Mouse (Mus musculus): ENCODE measurements around the gene Nln. TPM values are rescaled to one million over a fixed set of nuclear protein-coding genes. Genes with fewer than 3 reads are reported as not detected.

The Nln gene
- total and polyA plus RNA-seq, 2 experiments from 2014 or later: 60.2 to 91.3 TPM

- no peak overlapping the region for H3K4me3 ChIP-seq (ENCODE audit: low read depth, low read length)
- H3K27ac ChIP-seq (ENCODE audit: low read depth, low read length): no peak overlapping the region
- DNase-seq (ENCODE audit: low spot score) (no peak), ATAC-seq (ENCODE audit: low FRiP score) (no peak)
- no peaks in the 10 kb centered on the region for H3K4me1 ChIP-seq (ENCODE audit: insufficient read depth, low read length)
- 90% methylated on average over 3 of the region's 3 CpGs for WGBS
- no peaks in the 10 kb centered on the region for H3K9me3 ChIP-seq (ENCODE audit: low read length)
- H3K36me3 ChIP-seq (ENCODE audit: insufficient read depth, low read length): peaks cover 25% of the 10 kb centered on the region
- H3K27me3 ChIP-seq (ENCODE audit: insufficient read depth, low read length): no peaks in the 10 kb centered on the region
- H3K4me2 ChIP-seq (ENCODE audit: low read depth, low read length, poor library complexity, severe bottlenecking): no peak overlapping the region
- H3K9ac ChIP-seq (replicated peaks; ENCODE audit: low read length, poor library complexity, severe bottlenecking): 0 out of 2 replicates have a peak overlapping the region, but pooled peaks have one; percentile 25
- TF ChIP-seq CTCF (IDR thresholded peaks at IDR 0.05): no peak
Measured at GRCm38 (mm10) chr13:104026525-104026924, 82.9 kb downstream of the Nln start.

- no peaks in the 10 kb centered on the region for H3K4me1 ChIP-seq (ENCODE audit: insufficient read depth, low read length)
- no peak overlapping the region for H3K4me3 ChIP-seq (ENCODE audit: low read depth, low read length)
- no peak overlapping the region for H3K27ac ChIP-seq (ENCODE audit: low read depth, low read length)
- H3K9me3 ChIP-seq (ENCODE audit: low read length): no peaks in the 10 kb centered on the region
- ATAC-seq (ENCODE audit: low FRiP score) (no peak), DNase-seq (ENCODE audit: low spot score) (no peak)
- H3K36me3 ChIP-seq (ENCODE audit: insufficient read depth, low read length): peaks cover 33% of the 10 kb centered on the region
- H3K4me2 ChIP-seq (ENCODE audit: low read depth, low read length, poor library complexity, severe bottlenecking): no peak overlapping the region
- TF ChIP-seq CTCF (IDR thresholded peaks at IDR 0.05): no peak
- 60% methylated on average over 6 of the region's 6 CpGs for WGBS
- H3K9ac ChIP-seq (replicated peaks; ENCODE audit: low read length, poor library complexity, severe bottlenecking): no peak overlapping the region
- no peaks in the 10 kb centered on the region for H3K27me3 ChIP-seq (ENCODE audit: insufficient read depth, low read length)
Measured at GRCm38 (mm10) chr13:104025710-104025995, 83.8 kb downstream of the Nln start.

- H3K27ac ChIP-seq (ENCODE audit: low read depth, low read length): no peak overlapping the region
- DNase-seq (ENCODE audit: low spot score): peak; percentile 31
- H3K9me3 ChIP-seq (ENCODE audit: low read length): no peaks in the 10 kb centered on the region
- ATAC-seq (ENCODE audit: low FRiP score): peak; percentile 21; the same call in 1 of the 2 replicates
- no peak overlapping the region for H3K9ac ChIP-seq (replicated peaks; ENCODE audit: low read length, poor library complexity, severe bottlenecking)
- TF ChIP-seq CTCF (IDR thresholded peaks at IDR 0.05): no peak
- 42% methylated on average over 18 of the region's 18 CpGs for WGBS
- H3K36me3 ChIP-seq (ENCODE audit: insufficient read depth, low read length): peaks cover 34% of the 10 kb centered on the region
- no peaks in the 10 kb centered on the region for H3K4me1 ChIP-seq (ENCODE audit: insufficient read depth, low read length)
- H3K4me2 ChIP-seq (ENCODE audit: low read depth, low read length, poor library complexity, severe bottlenecking): no peak overlapping the region
- no peaks in the 10 kb centered on the region for H3K27me3 ChIP-seq (ENCODE audit: insufficient read depth, low read length)
- H3K4me3 ChIP-seq (ENCODE audit: low read depth, low read length): no peak overlapping the region
Measured at GRCm38 (mm10) chr13:104024856-104025709, 84.3 kb downstream of the Nln start.

- H3K4me1 ChIP-seq (ENCODE audit: insufficient read depth, low read length): no peaks in the 10 kb centered on the region
- TF ChIP-seq CTCF (IDR thresholded peaks at IDR 0.05): no peak
- WGBS: 76% methylated on average over 2 of the region's 2 CpGs
Measured at GRCm38 (mm10) chr13:104024275-104024674, 85.1 kb downstream of the Nln start.

GRCm38 (mm10) chr13:104023356-104023911 is 86.0 kb downstream of the Nln start:
- Histone ChIP-seq H3K4me1 (ENCODE audit: insufficient read depth, low read length) (no peaks in the 10 kb centered on the region), H3K4me2 (ENCODE audit: low read depth, low read length, poor library complexity, severe bottlenecking) (no peak overlapping the region), H3K4me3 (ENCODE audit: low read depth, low read length) (no peak overlapping the region), H3K9ac (replicated peaks; ENCODE audit: low read length, poor library complexity, severe bottlenecking) (no peak overlapping the region), H3K27ac (ENCODE audit: low read depth, low read length) (no peak overlapping the region), H3K36me3 (ENCODE audit: insufficient read depth, low read length) (peaks cover 24% of the 10 kb centered on the region), H3K27me3 (ENCODE audit: insufficient read depth, low read length) (no peaks in the 10 kb centered on the region), H3K9me3 (ENCODE audit: low read length) (no peaks in the 10 kb centered on the region)
- no peak for TF ChIP-seq CTCF (IDR thresholded peaks at IDR 0.05)
- whole genome bisulfite sequencing: 76% methylated on average over 11 of the region's 11 CpGs
- ATAC-seq (ENCODE audit: low FRiP score) (no peak), DNase-seq (ENCODE audit: low spot score) (no peak)

More at GRCm38 (mm10) chr13:104024275-104024674, 85.1 kb downstream of the Nln start:
- no peak overlapping the region for H3K4me2 ChIP-seq (ENCODE audit: low read depth, low read length, poor library complexity, severe bottlenecking)
- no peaks in the 10 kb centered on the region for H3K27me3 ChIP-seq (ENCODE audit: insufficient read depth, low read length)
- peaks cover 31% of the 10 kb centered on the region for H3K36me3 ChIP-seq (ENCODE audit: insufficient read depth, low read length)
- H3K9ac ChIP-seq (replicated peaks; ENCODE audit: low read length, poor library complexity, severe bottlenecking): no peak overlapping the region
- DNase-seq (ENCODE audit: low spot score) (no peak), ATAC-seq (ENCODE audit: low FRiP score) (no peak)
- no peaks in the 10 kb centered on the region for H3K9me3 ChIP-seq (ENCODE audit: low read length)
- H3K27ac ChIP-seq (ENCODE audit: low read depth, low read length): no peak overlapping the region
- H3K4me3 ChIP-seq (ENCODE audit: low read depth, low read length): no peak overlapping the region

GRCm38 (mm10) chr13:104018466-104019076 is 90.8 kb downstream of the Nln start:
- no peaks in the 10 kb centered on the region for H3K27me3 ChIP-seq (ENCODE audit: insufficient read depth, low read length)
- 15% methylated on average over 7 of the region's 7 CpGs for WGBS
- H3K9me3 ChIP-seq (ENCODE audit: low read length): no peaks in the 10 kb centered on the region
- no peak overlapping the region for H3K27ac ChIP-seq (ENCODE audit: low read depth, low read length)
- H3K4me1 ChIP-seq (ENCODE audit: insufficient read depth, low read length): no peaks in the 10 kb centered on the region
- H3K9ac ChIP-seq (replicated peaks; ENCODE audit: low read length, poor library complexity, severe bottlenecking): no peak overlapping the region
- TF ChIP-seq CTCF (IDR thresholded peaks at IDR 0.05): no peak
- peaks cover 21% of the 10 kb centered on the region for H3K36me3 ChIP-seq (ENCODE audit: insufficient read depth, low read length)
- H3K4me2 ChIP-seq (ENCODE audit: low read depth, low read length, poor library complexity, severe bottlenecking): no peak overlapping the region
- H3K4me3 ChIP-seq (ENCODE audit: low read depth, low read length): no peak overlapping the region
- ATAC-seq (ENCODE audit: low FRiP score) (no peak), DNase-seq (ENCODE audit: low spot score) (no peak)
